Mouse (Mus musculus) limb, embryonic 11.5 days (tissue): Measurements from ENCODE around the gene Cux2. TPM values are rescaled to one million over a fixed set of nuclear protein-coding genes. Genes with fewer than 3 reads are reported as not detected.

Experiments used
- ATAC-seq: fragments of 200-750 bp; cut with Nextera tagmentation; 2 replicates; pipeline ENCODE4 v1.8.0; 2017; ENCODE audit warnings: low read depth; ENCODE audit not compliant: insufficient number of reproducible peaks, low FRiP score, low TSS enrichment
- DNase-seq: peaks from one replicate; pipeline ENCODE4 v3.0.0-alpha.2; 2015; ENCODE audit warnings: low spot score
- H3K27ac ChIP-seq: fragments of 300-500 bp; sonication (generic); replicated peaks from 2 replicates; pipeline ENCODE4 v1.5.1; 2014; ENCODE audit warnings: low read depth, mild to moderate bottlenecking, low read length
- H3K27me3 ChIP-seq: fragments of 300-500 bp; sonication (generic); 2 replicates; pipeline ENCODE4 v1.6.1; 2014; ENCODE audit warnings: mild to moderate bottlenecking, low read length, mixed read lengths; ENCODE audit not compliant: control insufficient read depth, insufficient read depth
- H3K36me3 ChIP-seq: fragments of 300-500 bp; sonication (generic); 2 replicates; pipeline ENCODE4 v1.6.1; 2014; ENCODE audit warnings: mild to moderate bottlenecking, low read length, moderate library complexity, mixed read lengths; ENCODE audit not compliant: control insufficient read depth, insufficient read depth
- H3K4me1 ChIP-seq: fragments of 300-500 bp; sonication (generic); 2 replicates; pipeline ENCODE4 v1.6.1; 2014; ENCODE audit warnings: low read length, mixed read lengths; ENCODE audit not compliant: control insufficient read depth, insufficient read depth
- H3K4me2 ChIP-seq: fragments of 300-500 bp; sonication (generic); 2 replicates; pipeline ENCODE4 v1.6.1; 2014; ENCODE audit warnings: low read depth, mild to moderate bottlenecking, moderate library complexity; ENCODE audit not compliant: severe bottlenecking
- H3K4me3 ChIP-seq: fragments of 300-500 bp; sonication (generic); 2 replicates; pipeline ENCODE4 v1.5.1; 2014; ENCODE audit warnings: low read depth, low read length
- H3K9ac ChIP-seq: fragments of 300-500 bp; sonication (generic); 2 replicates; pipeline ENCODE4 v1.6.1; 2014; ENCODE audit warnings: mild to moderate bottlenecking, low read length
- H3K9me3 ChIP-seq: fragments of 300-500 bp; sonication (generic); 2 replicates; pipeline ENCODE4 v1.6.1; 2016; ENCODE audit warnings: low read length; ENCODE audit not compliant: control insufficient read depth
- WGBS: fragments of 180-500 bp; shearing (Covaris S2); extraction: QIAGEN DNeasy Blood & Tissue Kit; methylation state at CpG from one replicate; pipeline ENCODE4 v1.1.7; 2014; 5-methylcytosine and 5-hydroxymethylcytosine counted together
- polyA plus RNA-seq: library from polyadenylated mRNA; unstranded; fragments of >200 nt; fragmentation: Nextera tagmentation; extraction: Ambion mirVana; gene quantifications from 2 replicates; pipeline ENCODE4 v1.2.1, GENCODE M21; 2014

Gene Cux2
- polyA plus RNA-seq, 1 experiment from 2014 or later, result 3.7 TPM

- ATAC-seq (no peak), DNase-seq (no peak)
- H3K9me3 ChIP-seq, result no peaks in the 10 kb centered on the region
- peaks cover 12% of the 10 kb centered on the region for H3K4me1 ChIP-seq
- no peak overlapping the region for H3K27ac ChIP-seq
- no peaks in the 10 kb centered on the region for H3K36me3 ChIP-seq
- peaks cover 21% of the 10 kb centered on the region for H3K27me3 ChIP-seq
- no peak overlapping the region for H3K9ac ChIP-seq
- no peak overlapping the region for H3K4me2 ChIP-seq
- H3K4me3 ChIP-seq, result no peak overlapping the region
- WGBS, result 46% methylated on average over 10 of the region's 10 CpGs
Observed at GRCm38 (mm10) chr5:121841973-121842372, 207.9 kb downstream of the Cux2 start.

GRCm38 (mm10) chr5:121841516-121841915 lies 208.4 kb downstream of the Cux2 start:
- H3K9me3 ChIP-seq, result no peaks in the 10 kb centered on the region
- H3K9ac ChIP-seq, result no peak overlapping the region
- no peak overlapping the region for H3K27ac ChIP-seq
- ATAC-seq (no peak), DNase-seq (no peak)
- WGBS, result 88% methylated on average over 9 of the region's 9 CpGs
- no peaks in the 10 kb centered on the region for H3K36me3 ChIP-seq
- no peak overlapping the region for H3K4me3 ChIP-seq
- H3K4me2 ChIP-seq, result no peak overlapping the region
- peaks cover 12% of the 10 kb centered on the region for H3K4me1 ChIP-seq
- H3K27me3 ChIP-seq, result peaks cover 21% of the 10 kb centered on the region

- H3K4me1 ChIP-seq, result peaks cover 26% of the 10 kb centered on the region
- no peak overlapping the region for H3K27ac ChIP-seq
- 18% methylated on average over 7 of the region's 7 CpGs for WGBS
- peak overlapping the region; percentile 97 for H3K4me2 ChIP-seq
- peak overlapping the region; percentile 74 for H3K4me3 ChIP-seq
- no peak overlapping the region; the same call in 1 of the 2 replicates for H3K9ac ChIP-seq
- DNase-seq, result no peak
- H3K36me3 ChIP-seq, result no peaks in the 10 kb centered on the region
- no peaks in the 10 kb centered on the region for H3K9me3 ChIP-seq
- no peak for ATAC-seq
- peaks cover 21% of the 10 kb centered on the region for H3K27me3 ChIP-seq
Observed at GRCm38 (mm10) chr5:121839128-121839473, 210.8 kb downstream of the Cux2 start.

- H3K9ac ChIP-seq, result peak overlapping the region; percentile 34
- no peak overlapping the region for H3K27ac ChIP-seq
- no peak for ATAC-seq
- H3K36me3 ChIP-seq, result no peaks in the 10 kb centered on the region
- under 1% methylated on average over 46 of the region's 46 CpGs for WGBS
- H3K27me3 ChIP-seq, result peaks cover 17% of the 10 kb centered on the region
- peak overlapping the region; percentile 97 for H3K4me2 ChIP-seq
- peaks cover 32% of the 10 kb centered on the region for H3K4me1 ChIP-seq
- H3K9me3 ChIP-seq, result no peaks in the 10 kb centered on the region
- DNase-seq, result peak; percentile 54
- peak overlapping the region; percentile 74 for H3K4me3 ChIP-seq
Observed at GRCm38 (mm10) chr5:121838341-121839127, 211.4 kb downstream of the Cux2 start.

- Histone ChIP-seq H3K4me2 (peak within 1 kb of the TSS; percentile 97), H3K9me3 (no peaks in the 10 kb centered on the region), H3K27me3 (peaks cover 11% of the 10 kb centered on the region; the same call in 1 of the 2 replicates), H3K9ac (peak within 1 kb of the TSS; percentile 64), H3K4me1 (peaks cover 35% of the 10 kb centered on the region), H3K36me3 (no peaks in the 10 kb centered on the region), H3K27ac (peak within 1 kb of the TSS; percentile 23; the same call in 1 of the 2 replicates), H3K4me3 (peak within 1 kb of the TSS; percentile 74)
- ATAC-seq, result peak; percentile 4; the same call in 1 of the 2 replicates
- no peak for DNase-seq
- under 1% methylated on average over 35 of the region's 35 CpGs for WGBS
Observed at GRCm38 (mm10) chr5:121837441-121838340, 212.2 kb downstream of the Cux2 start, which contains the start of gene Sh2b3. TSS of gene Sh2b3 (minus strand) at chr5:121837646.

GRCm38 (mm10) chr5:121836692-121837415 lies 213.0 kb downstream of the Cux2 start:
- DNase-seq (peak; percentile 90), ATAC-seq (peak; percentile 63)
- Histone ChIP-seq H3K4me3 (peak overlapping the region; percentile 74), H3K4me2 (peak overlapping the region; percentile 97), H3K4me1 (peaks cover 32% of the 10 kb centered on the region), H3K27me3 (0 out of 2 replicates have a peak, but pooled peaks cover 11% of the 10 kb centered on the region), H3K36me3 (no peaks in the 10 kb centered on the region), H3K9me3 (no peaks in the 10 kb centered on the region), H3K27ac (peak overlapping the region; percentile 1; the same call in 1 of the 2 replicates), H3K9ac (peak overlapping the region; percentile 64)
- WGBS, result under 1% methylated on average over 71 of the region's 77 CpGs

- WGBS, result under 1% methylated on average over 44 of the region's 51 CpGs
Observed at GRCm38 (mm10) chr5:121835949-121836691, 213.8 kb downstream of the Cux2 start.

More at GRCm38 (mm10) chr5:121835949-121836691, 213.8 kb downstream of the Cux2 start:
- H3K4me3 ChIP-seq, result peak overlapping the region; percentile 74
- DNase-seq (peak; percentile 51), ATAC-seq (no peak; the same call in 1 of the 2 replicates)
- no peaks in the 10 kb centered on the region for H3K9me3 ChIP-seq
- peak overlapping the region; percentile 97 for H3K4me2 ChIP-seq
- H3K36me3 ChIP-seq, result no peaks in the 10 kb centered on the region
- H3K27ac ChIP-seq, result no peak overlapping the region; the same call in 1 of the 2 replicates
- H3K9ac ChIP-seq, result peak overlapping the region; percentile 64
- peaks cover 32% of the 10 kb centered on the region for H3K4me1 ChIP-seq
- H3K27me3 ChIP-seq, result 0 out of 2 replicates have a peak, but pooled peaks cover 11% of the 10 kb centered on the region
